22 mouse cellular contexts compared by ENCODE assay signal in genomic region chr2:132084396-132084795, GRCm38 (mm10). TPM values are rescaled to one million over a fixed set of nuclear protein-coding genes. Genes with fewer than 3 reads are reported as not detected.
A peak's percentile ranks its signal among the peaks of the same experiment; 100 is the strongest.
DNase-seq lines count a peak whose midpoint lies in the region; ATAC-seq and TF ChIP-seq lines count a peak whose summit lies in the region.
"Had no signal": no experiment of that assay in that cellular context is flagged by ENCODE, and none has a peak within 500 bp of the region (broad histone marks: within the 10 kb centered on the region; RNA-seq: fewer than 3 reads in every experiment).

No protein-coding gene starts in this region.

- no peak overlapping the region for H3K4me3 ChIP-seq in gastrocnemius, adult 2 months
- H3K4me3 ChIP-seq in midbrain, embryonic 14.5 days (replicated peaks; ENCODE audit: low read depth, low read length) = no peak overlapping the region
- H3K4me3 ChIP-seq: embryonic facial prominence, embryonic 10.5 days; forebrain, embryonic 13.5 days; heart, embryonic 10.5 days; hindbrain, embryonic 12.5 days had no signal

- H3K36me3 ChIP-seq in midbrain, embryonic 14.5 days (ENCODE audit: control insufficient read depth, insufficient read depth, low read length) = peaks cover 41% of the 10 kb centered on the region

- H3K27ac ChIP-seq in gastrocnemius, adult 2 months = peak overlapping the region; percentile 12; the same call in 1 of the 2 replicates
- H3K27ac ChIP-seq in midbrain, embryonic 14.5 days (replicated peaks; ENCODE audit: low read depth, low read length) = no peak overlapping the region
- H3K27ac ChIP-seq: embryonic facial prominence, embryonic 10.5 days; forebrain, embryonic 13.5 days; heart, embryonic 10.5 days; hindbrain, embryonic 12.5 days had no signal

- peak; percentile 35; the same call in 1 of the 2 replicates for ATAC-seq in granulocyte monocyte progenitor cell, adult 5-6 weeks (replicated peaks; ENCODE audit: poor library complexity, severe bottlenecking)
- no peak for ATAC-seq in midbrain, embryonic 14.5 days (ENCODE audit: low FRiP score, low TSS enrichment)
- ATAC-seq: activated CD4-positive, CD25-positive, alpha-beta regulatory T cell, adult 4 months; forebrain, embryonic 13.5 days; lung, postnatal 0 days; midbrain, embryonic 16.5 days had no signal

- H3K4me2 ChIP-seq in midbrain, embryonic 14.5 days (ENCODE audit: low read length) = no peak overlapping the region
- H3K4me2 ChIP-seq: forebrain, embryonic 13.5 days; hindbrain, embryonic 12.5 days had no signal

- H3K9me3 ChIP-seq in midbrain, embryonic 14.5 days (ENCODE audit: control insufficient read depth, low read length) = no peaks in the 10 kb centered on the region
- H3K9me3 ChIP-seq: embryonic facial prominence, embryonic 10.5 days; forebrain, embryonic 13.5 days; heart, embryonic 10.5 days; hindbrain, embryonic 12.5 days had no signal

- H3K4me1 ChIP-seq in midbrain, embryonic 14.5 days (ENCODE audit: control insufficient read depth, insufficient read depth, low read length) = no peaks in the 10 kb centered on the region
- H3K4me1 ChIP-seq: forebrain, embryonic 13.5 days; hindbrain, embryonic 12.5 days had no signal

- intact Hi-C loops in gastrocnemius, adult 2 months (cut with DNase I) = no loop called here
- intact Hi-C loops in left cerebral cortex, postnatal 4 days (cut with DNase I) = no loop called here

- H3K27me3 ChIP-seq in midbrain, embryonic 14.5 days (ENCODE audit: control insufficient read depth, insufficient read depth, low read length) = no peaks in the 10 kb centered on the region
- H3K27me3 ChIP-seq: forebrain, embryonic 13.5 days; hindbrain, embryonic 12.5 days had no signal

- no peak overlapping the region for H3K9ac ChIP-seq in midbrain, embryonic 14.5 days (replicated peaks; ENCODE audit: low read length)
- H3K9ac ChIP-seq: forebrain, embryonic 13.5 days; hindbrain, embryonic 12.5 days had no signal

- TF ChIP-seq CTCF in gastrocnemius, adult 2 months (IDR thresholded peaks at IDR 0.05) = no peak

- 91% methylated on average over 5 of the region's 5 CpGs for WGBS in midbrain, embryonic 14.5 days

- no peak for DNase-seq in gastrocnemius, adult 2 months
- no peak for DNase-seq in gastrocnemius, adult 18-20 months (ENCODE audit: low spot score)
- peak; percentile 68 for DNase-seq in Muller cell, postnatal 12 days (ENCODE audit: inconsistent ontology term)
- peak; percentile 70 for DNase-seq in adrenal gland, postnatal 14 days
- DNase-seq in left cerebral cortex, postnatal 4 days = no peak
- no peak for DNase-seq in urinary bladder, postnatal 10 days (ENCODE audit: low spot score)
- DNase-seq in midbrain, embryonic 14.5 days = no peak
- DNase-seq: B cell, adult 2 months; cerebellum, adult 2 months; gastrocnemius, postnatal 14 days; heart, postnatal 10 days; kidney, adult 2 months; kidney, postnatal 10 days; thymus, postnatal 4 days had no signal

RNA-seq across cellular contexts. Expression of gene Rassf2, which starts 54.3 kb away (rescaled TPM):
- total RNA-seq in gastrocnemius, adult 2 months (2021) = 1 to 10 TPM; 3.5 to 6.8 TPM
- 1 to 10 TPM; 4.3 to 5.1 TPM for total RNA-seq in gastrocnemius, adult 18-20 months (2021)
- 9.4 and 22.2 TPM in 2 replicates for total RNA-seq in adrenal gland, postnatal 14 days (2021)
- 43.5 and 54.8 TPM in 2 replicates for total RNA-seq in granulocyte monocyte progenitor cell, adult 5-6 weeks (2014; fragmentation: Nextera tagmentation)
- total RNA-seq in granulocyte monocyte progenitor cell, adult 5-6 weeks (2017) = 57.9 and 76.3 TPM in 2 replicates
- 10 to 100 TPM; 48.7 to 52.5 TPM for total RNA-seq in left cerebral cortex, postnatal 4 days (2021)
- 19.9 and 32.6 TPM in 2 replicates for polyA plus RNA-seq in midbrain, embryonic 14.5 days (2014; fragmentation: Nextera tagmentation; extraction: Ambion mirVana)

Comparison
In these comparisons a context has a peak if more than half of its experiments do, and no peak if none do; other contexts are left out.
1. DNase-seq: peak in Muller cell, postnatal 12 days (single experiment) and adrenal gland, postnatal 14 days (single experiment); none in gastrocnemius, adult 2 months (single experiment), gastrocnemius, adult 18-20 months (single experiment), left cerebral cortex, postnatal 4 days (single experiment), urinary bladder, postnatal 10 days (single experiment) and midbrain, embryonic 14.5 days (single experiment).